8 mouse cellular contexts compared by ENCODE assay signal in genomic region chr13:24965846-24966201, GRCm38 (mm10). TPM values are rescaled to one million over a fixed set of nuclear protein-coding genes. Genes with fewer than 3 reads are reported as not detected.
A peak's percentile ranks its signal among the peaks of the same experiment; 100 is the strongest.
DNase-seq lines count a peak whose midpoint lies in the region; ATAC-seq and TF ChIP-seq lines count a peak whose summit lies in the region.

No protein-coding gene starts in this region.

- H3K4me3 ChIP-seq in heart, embryonic 15.5 days, result peak overlapping the region; percentile 51
- peak overlapping the region; percentile 45 for H3K4me3 ChIP-seq in embryonic facial prominence, embryonic 10.5 days
- peak overlapping the region; percentile 30 for H3K4me3 ChIP-seq in intestine, embryonic 14.5 days (ENCODE audit: low read depth, low read length)
- peak overlapping the region; percentile 21; the same call in 1 of the 2 replicates for H3K4me3 ChIP-seq in midbrain, postnatal 0 days (ENCODE audit: low read depth, low read length)

- no peak overlapping the region for H3K27ac ChIP-seq in heart, embryonic 15.5 days
- no peak overlapping the region for H3K27ac ChIP-seq in embryonic facial prominence, embryonic 10.5 days (replicated peaks)
- no peak overlapping the region for H3K27ac ChIP-seq in intestine, embryonic 14.5 days (ENCODE audit: low read depth)
- 0 out of 2 replicates have a peak overlapping the region, but pooled peaks have one; percentile 0 for H3K27ac ChIP-seq in midbrain, postnatal 0 days (ENCODE audit: low read depth, low read length)

- intact Hi-C loops in heart, postnatal 25 days (cut with DNase I), result no loop called here
- intact Hi-C loops in gastrocnemius, postnatal 36 days (cut with DNase I), result no loop called here

- H3K27me3 ChIP-seq in heart, embryonic 15.5 days, result no peaks in the 10 kb centered on the region
- peaks cover 19% of the 10 kb centered on the region for H3K27me3 ChIP-seq in embryonic facial prominence, embryonic 10.5 days (replicated peaks; ENCODE audit: low read depth, poor library complexity, severe bottlenecking)
- H3K27me3 ChIP-seq in intestine, embryonic 14.5 days (replicated peaks; ENCODE audit: control insufficient read depth, insufficient read depth, low read length), result no peaks in the 10 kb centered on the region
- H3K27me3 ChIP-seq in midbrain, postnatal 0 days (ENCODE audit: insufficient read depth, low read length), result no peaks in the 10 kb centered on the region

- no peaks in the 10 kb centered on the region for H3K36me3 ChIP-seq in heart, embryonic 15.5 days
- H3K36me3 ChIP-seq in embryonic facial prominence, embryonic 10.5 days (replicated peaks), result no peaks in the 10 kb centered on the region
- H3K36me3 ChIP-seq in intestine, embryonic 14.5 days (ENCODE audit: control insufficient read depth, insufficient read depth, low read length), result no peaks in the 10 kb centered on the region
- H3K36me3 ChIP-seq in midbrain, postnatal 0 days (ENCODE audit: insufficient read depth, low read length), result no peaks in the 10 kb centered on the region

- no peak for DNase-seq in heart, postnatal 25 days (ENCODE audit: low spot score)
- DNase-seq in embryonic facial prominence, embryonic 10.5 days (ENCODE audit: low spot score), result no peak
- DNase-seq in intestine, embryonic 14.5 days (ENCODE audit: low spot score), result no peak
- no peak for DNase-seq in midbrain, postnatal 0 days (ENCODE audit: low spot score)
- no peak for DNase-seq in urinary bladder, adult 18-20 months (ENCODE audit: low spot score in 2 of 2)
- DNase-seq in gastrocnemius, postnatal 36 days, result no peak
- DNase-seq in embryo, embryonic 9.5 days (ENCODE audit: extremely low spot score), result no peak

- TF ChIP-seq CTCF in midbrain, postnatal 0 days (IDR thresholded peaks at IDR 0.05), result no peak

- no peak for ATAC-seq in heart, embryonic 15.5 days (replicated peaks; ENCODE audit: insufficient number of reproducible peaks, insufficient read depth, low FRiP score, low read depth)
- ATAC-seq in intestine, embryonic 14.5 days (replicated peaks; ENCODE audit: low FRiP score, low TSS enrichment, low read depth), result peak; percentile 53; the same call in 1 of the 2 replicates
- ATAC-seq in midbrain, postnatal 0 days (ENCODE audit: low FRiP score), result peak; percentile 76

- whole genome bisulfite sequencing in heart, embryonic 15.5 days, result 31% methylated on average over 5 of the region's 5 CpGs
- 43% methylated on average over 5 of the region's 5 CpGs for WGBS in embryonic facial prominence, embryonic 10.5 days
- 38% methylated on average over 5 of the region's 5 CpGs for WGBS in intestine, embryonic 14.5 days
- 30% methylated on average over 5 of the region's 5 CpGs for WGBS in midbrain, postnatal 0 days

- peak overlapping the region; percentile 68 for H3K4me2 ChIP-seq in heart, embryonic 15.5 days
- peak overlapping the region; percentile 48 for H3K4me2 ChIP-seq in intestine, embryonic 14.5 days (ENCODE audit: low read length)
- peak overlapping the region; percentile 34 for H3K4me2 ChIP-seq in midbrain, postnatal 0 days (ENCODE audit: low read depth, low read length, poor library complexity, severe bottlenecking)

- no peaks in the 10 kb centered on the region for H3K9me3 ChIP-seq in heart, embryonic 15.5 days (replicated peaks)
- no peaks in the 10 kb centered on the region for H3K9me3 ChIP-seq in embryonic facial prominence, embryonic 10.5 days
- no peaks in the 10 kb centered on the region for H3K9me3 ChIP-seq in intestine, embryonic 14.5 days (ENCODE audit: control insufficient read depth, low read length)
- no peaks in the 10 kb centered on the region for H3K9me3 ChIP-seq in midbrain, postnatal 0 days (ENCODE audit: low read length)

- H3K4me1 ChIP-seq in heart, embryonic 15.5 days (replicated peaks), result peaks cover 3% of the 10 kb centered on the region; the same call in 1 of the 2 replicates
- H3K4me1 ChIP-seq in embryonic facial prominence, embryonic 10.5 days, result peaks cover 9% of the 10 kb centered on the region
- 0 out of 2 replicates have a peak, but pooled peaks cover 4% of the 10 kb centered on the region for H3K4me1 ChIP-seq in intestine, embryonic 14.5 days (replicated peaks; ENCODE audit: control insufficient read depth, insufficient read depth, low read length)
- H3K4me1 ChIP-seq in midbrain, postnatal 0 days (ENCODE audit: insufficient read depth, low read length), result no peaks in the 10 kb centered on the region; the same call in 1 of the 2 replicates

- 0 out of 2 replicates have a peak overlapping the region, but pooled peaks have one; percentile 19 for H3K9ac ChIP-seq in heart, embryonic 15.5 days
- H3K9ac ChIP-seq in intestine, embryonic 14.5 days (ENCODE audit: low read length), result peak overlapping the region; percentile 30
- H3K9ac ChIP-seq in midbrain, postnatal 0 days (replicated peaks; ENCODE audit: low read length, poor library complexity, severe bottlenecking), result 0 out of 2 replicates have a peak overlapping the region, but pooled peaks have one; percentile 14

RNA-seq across cellular contexts. Expression of gene Gpld1, which starts 22.9 kb away (rescaled TPM):
- polyA plus RNA-seq in heart, embryonic 15.5 days (2015; fragmentation: Nextera tagmentation; extraction: Ambion mirVana), result 0.31 and 0.32 TPM in 2 replicates
- total RNA-seq in heart, postnatal 25 days (2021), result 1 to 10 TPM; 1.4 to 1.8 TPM
- 0.23 and 0.79 TPM in 2 replicates for polyA plus RNA-seq in embryonic facial prominence, embryonic 10.5 days (2016; fragmentation: Nextera tagmentation; extraction: Ambion mirVana)
- 2.5 and 3.0 TPM in 2 replicates for polyA plus RNA-seq in intestine, embryonic 14.5 days (2014; fragmentation: Nextera tagmentation; extraction: Ambion mirVana)
- total RNA-seq in midbrain, postnatal 0 days (2014; rRNA removed), result 5.5 and 6.3 TPM in 2 replicates
- 2.6 and 3.8 TPM in 2 replicates for polyA plus RNA-seq in midbrain, postnatal 0 days (2015; fragmentation: Nextera tagmentation; extraction: Ambion mirVana)
- total RNA-seq in gastrocnemius, postnatal 36 days (2021), result under 1 TPM; 0.42 to 0.59 TPM

RNA-seq across cellular contexts. Expression of gene Aldh5a1, which starts 28.4 kb away (rescaled TPM):
- 12.6 TPM in 2 replicates for polyA plus RNA-seq in heart, embryonic 15.5 days (2015; fragmentation: Nextera tagmentation; extraction: Ambion mirVana)
- 10 to 100 TPM; 24.4 to 25.6 TPM for total RNA-seq in heart, postnatal 25 days (2021)
- polyA plus RNA-seq in embryonic facial prominence, embryonic 10.5 days (2016; fragmentation: Nextera tagmentation; extraction: Ambion mirVana), result 5.6 and 6.0 TPM in 2 replicates
- polyA plus RNA-seq in intestine, embryonic 14.5 days (2014; fragmentation: Nextera tagmentation; extraction: Ambion mirVana), result 10.3 and 11.5 TPM in 2 replicates
- 45.8 and 53.8 TPM in 2 replicates for total RNA-seq in midbrain, postnatal 0 days (2014; rRNA removed)
- 14.6 and 15.4 TPM in 2 replicates for polyA plus RNA-seq in midbrain, postnatal 0 days (2015; fragmentation: Nextera tagmentation; extraction: Ambion mirVana)
- total RNA-seq in gastrocnemius, postnatal 36 days (2021), result 1 to 10 TPM; 6.3 to 8.3 TPM

RNA-seq across cellular contexts. Expression of gene Mrs2, which starts 54.4 kb away (rescaled TPM):
- 13.1 and 13.5 TPM in 2 replicates for polyA plus RNA-seq in heart, embryonic 15.5 days (2015; fragmentation: Nextera tagmentation; extraction: Ambion mirVana)
- total RNA-seq in heart, postnatal 25 days (2021), result 10 to 100 TPM; 46.9 to 56.4 TPM
- polyA plus RNA-seq in embryonic facial prominence, embryonic 10.5 days (2016; fragmentation: Nextera tagmentation; extraction: Ambion mirVana), result 18.2 and 20.2 TPM in 2 replicates
- polyA plus RNA-seq in intestine, embryonic 14.5 days (2014; fragmentation: Nextera tagmentation; extraction: Ambion mirVana), result 19.1 and 23.3 TPM in 2 replicates
- total RNA-seq in midbrain, postnatal 0 days (2014; rRNA removed), result 41.8 and 42.0 TPM in 2 replicates
- polyA plus RNA-seq in midbrain, postnatal 0 days (2015; fragmentation: Nextera tagmentation; extraction: Ambion mirVana), result 10.9 and 13.0 TPM in 2 replicates
- total RNA-seq in gastrocnemius, postnatal 36 days (2021), result 10 to 100 TPM; 35.9 to 37.7 TPM
